Mouse (Mus musculus) CH12.LX (cell line): ENCODE results near the gene Mknk2. TPM values are rescaled to one million over a fixed set of nuclear protein-coding genes. Genes with fewer than 3 reads are reported as not detected.

Experiments
- DNase-seq: peaks from one replicate; pipeline ENCODE4 v3.0.0-alpha.2; 2013; ENCODE audit errors: extremely low read depth
- H3K27ac ChIP-seq: 2 replicates; pipeline ENCODE4 v1.5.1; 2012; ENCODE audit warnings: low read depth, mild to moderate bottlenecking, control low read depth, moderate library complexity; ENCODE audit not compliant: insufficient read depth
- H3K27me3 ChIP-seq: replicated peaks from 2 replicates; pipeline ENCODE3; 2012; ENCODE audit warnings: inconsistent platforms
- H3K36me3 ChIP-seq, 2 experiments: replicated peaks in 1 of 2; 2 replicates each; pipeline versions ENCODE3 to v1.6.1; 2012; ENCODE audit warnings: inconsistent platforms in 1 of 2, low read length in 1 of 2, mild to moderate bottlenecking in 1 of 2, mixed read lengths in 1 of 2, moderate library complexity in 1 of 2; ENCODE audit not compliant: control insufficient read depth in 1 of 2, insufficient read depth in 1 of 2
- H3K4me1 ChIP-seq, 2 experiments: 2 replicates each; pipeline ENCODE4 v1.6.1; 2012; ENCODE audit warnings: inconsistent platforms in 1 of 2, moderate library complexity in 1 of 2; ENCODE audit not compliant: insufficient read depth in 2 of 2, control insufficient read depth in 1 of 2
- H3K4me2 ChIP-seq: 2 replicates; pipeline ENCODE4 v1.6.1; 2012; ENCODE audit warnings: low read depth, mild to moderate bottlenecking, control low read depth; ENCODE audit not compliant: poor library complexity, insufficient read depth, severe bottlenecking
- H3K4me3 ChIP-seq, 3 experiments: fragments of 150-350 bp in 1 of 3; sonication (generic) in 1 of 3; replicated peaks in 1 of 3; 2 replicates each; pipeline versions ENCODE3 to v1.5.1; 2011 to 2012; ENCODE audit warnings: low read depth in 2 of 3, low read length in 2 of 3, mild to moderate bottlenecking in 2 of 3, moderate library complexity in 2 of 3, control low read depth in 1 of 3, improper control_type of control experiment in 1 of 3, inconsistent platforms in 1 of 3, mixed read lengths in 1 of 3; ENCODE audit not compliant: poor library complexity in 1 of 3
- H3K79me2 ChIP-seq: replicated peaks from 2 replicates; pipeline ENCODE4 v1.6.1; 2012; ENCODE audit warnings: mild to moderate bottlenecking, moderate library complexity; ENCODE audit not compliant: control insufficient read depth, poor library complexity, insufficient read depth, severe bottlenecking; ENCODE audit errors: extremely low read depth
- H3K9ac ChIP-seq: 2 replicates; pipeline ENCODE4 v1.6.1; 2012; ENCODE audit warnings: low read depth, mild to moderate bottlenecking, control low read depth, moderate library complexity; ENCODE audit not compliant: insufficient read depth
- H3K9me3 ChIP-seq: replicated peaks from 2 replicates; pipeline ENCODE3; 2012; ENCODE audit warnings: low read length, inconsistent platforms, mixed read lengths
- CHD2 ChIP-seq: IDR thresholded peaks from 2 replicates; pipeline ENCODE4 v1.6.1; 2011; ENCODE audit warnings: low read length, improper control_type of control experiment
- ELF1 ChIP-seq: IDR thresholded peaks from 2 replicates; pipeline ENCODE4 v1.6.1; 2014; ENCODE audit warnings: low read depth, mild to moderate bottlenecking, inconsistent platforms, low read length, improper control_type of control experiment
- EP300 ChIP-seq: IDR thresholded peaks from 2 replicates; pipeline ENCODE4 v1.6.1; 2011; ENCODE audit warnings: low read length, improper control_type of control experiment
- IRF4 ChIP-seq: IDR thresholded peaks from 2 replicates; pipeline ENCODE4 v1.6.1; 2014; ENCODE audit warnings: low read depth, mild to moderate bottlenecking, inconsistent platforms, low read length, improper control_type of control experiment
- MAFK ChIP-seq: IDR thresholded peaks from 2 replicates; pipeline ENCODE4 v1.6.1; 2011; ENCODE audit warnings: low read length, improper control_type of control experiment; ENCODE audit not compliant: insufficient replicate concordance
- MAX ChIP-seq: IDR thresholded peaks from 2 replicates; pipeline ENCODE4 v1.6.1; 2011; ENCODE audit warnings: low read length, improper control_type of control experiment
- NELFE ChIP-seq: IDR thresholded peaks from 2 replicates; pipeline ENCODE4 v1.6.1; 2011; ENCODE audit warnings: low read depth, low read length, improper control_type of control experiment
- NRF1 ChIP-seq: IDR thresholded peaks from 2 replicates; pipeline ENCODE4 v1.6.1; 2014; ENCODE audit warnings: low read depth, mild to moderate bottlenecking, inconsistent platforms, low read length, improper control_type of control experiment, moderate library complexity
- RCOR1 ChIP-seq: conservative IDR thresholded peaks from 2 replicates; pipeline ENCODE4 v1.6.1; 2012; ENCODE audit warnings: low read depth, mild to moderate bottlenecking, inconsistent platforms, low read length, improper control_type of control experiment
- SIN3A ChIP-seq: IDR thresholded peaks from 2 replicates; pipeline ENCODE4 v1.6.1; 2012; ENCODE audit warnings: low read length, improper control_type of control experiment, inconsistent platforms
- SMC3 ChIP-seq: IDR thresholded peaks from 2 replicates; pipeline ENCODE4 v1.6.1; 2011; ENCODE audit warnings: low read depth, low read length, improper control_type of control experiment
- TCF12 ChIP-seq: IDR thresholded peaks from 2 replicates; pipeline ENCODE4 v1.6.1; 2014; ENCODE audit warnings: low read depth, mild to moderate bottlenecking, inconsistent platforms, low read length, improper control_type of control experiment
- UBTF ChIP-seq: IDR thresholded peaks from 2 replicates; pipeline ENCODE4 v1.6.1; 2012; ENCODE audit warnings: low read depth, mild to moderate bottlenecking, inconsistent platforms, low read length, improper control_type of control experiment, moderate library complexity
- USF1 ChIP-seq: IDR thresholded peaks from 2 replicates; pipeline ENCODE4 v1.6.1; 2014; ENCODE audit warnings: low read depth, mild to moderate bottlenecking, inconsistent platforms, low read length, improper control_type of control experiment
- ZC3H11A ChIP-seq: IDR thresholded peaks from 2 replicates; pipeline ENCODE4 v1.6.1; 2012; ENCODE audit warnings: low read depth, mild to moderate bottlenecking, inconsistent platforms, low read length, improper control_type of control experiment
- dilution Hi-C: fragments of 300-500 bp; cut with MboI; formaldehyde crosslinking; loops from 2 replicates; pipeline ENCODE4 v1.14.3; 2020; ENCODE audit warnings: low sequenced_read_pairs; ENCODE audit not compliant: extremely low pct_unique_long_range_greater_than_20kb, extremely low pct_ligation_motif_present
- in situ Hi-C: fragments of 300-500 bp; cut with MboI; formaldehyde crosslinking; loops from 3 replicates; pipeline ENCODE4 v1.14.3; 2019; ENCODE audit warnings: low sequenced_read_pairs, low pct_ligation_motif_present, low pct_unique_long_range_greater_than_20kb, mixed read lengths
- polyA plus RNA-seq: library from polyadenylated mRNA; unstranded; fragments of >175 nt; gene quantifications from 2 replicates; pipeline ENCODE4 v1.2.1, GENCODE M21; 2012; ENCODE audit warnings: low read depth; ENCODE audit not compliant: insufficient read length
- total RNA-seq, 2 experiments: library from RNA; depleted of rRNA; stranded (reverse); fragments of 300-350 nt in 1 of 2; fragments of >200 nt in 1 of 2; gene quantifications; 2 replicates each; pipeline ENCODE4 v1.2.3; 2012 to 2014

The Mknk2 gene
- total and polyA plus RNA-seq, 3 experiments = 91.5 to 199 (median 138) TPM

DNA sequence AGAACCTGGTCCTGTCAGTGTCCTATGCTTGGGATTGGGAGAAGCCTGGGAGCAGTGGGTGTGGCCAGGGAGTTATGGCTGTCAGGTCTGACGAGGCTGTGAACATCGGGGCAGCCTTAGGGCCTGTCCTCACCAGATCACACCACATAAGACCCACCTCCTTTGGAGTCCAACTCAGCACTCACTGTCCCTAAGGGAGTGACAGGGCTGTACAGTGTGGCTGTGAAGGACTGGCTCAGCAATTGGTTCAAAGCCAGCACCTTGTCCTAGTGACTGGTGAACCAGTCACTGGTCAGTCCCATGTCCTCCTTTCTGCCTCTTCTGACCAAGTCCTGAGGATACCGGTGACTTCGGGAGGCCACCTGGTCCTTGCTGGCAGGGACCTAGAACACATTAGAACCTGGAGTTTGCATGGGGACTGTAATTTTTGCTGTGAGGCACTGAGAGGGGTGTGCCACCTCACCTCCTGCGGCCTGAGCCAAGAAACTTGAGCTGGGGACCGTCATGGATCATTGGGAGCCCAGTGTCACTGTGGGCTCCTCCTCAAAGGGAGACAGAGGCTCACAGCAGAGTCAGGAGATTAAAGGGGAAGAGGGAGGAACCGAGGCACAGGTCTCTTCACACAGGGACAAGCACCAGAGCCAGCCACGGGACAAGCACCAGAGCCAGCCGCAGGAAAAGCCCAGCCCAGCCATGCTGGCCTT lies 1.8 kb upstream of the Mknk2 start:
- H3K4me3 ChIP-seq = no peak overlapping the region
- no peak for DNase-seq
- H3K9me3 ChIP-seq = no peaks in the 10 kb centered on the region
- H3K4me1 ChIP-seq = peaks cover 20 to 69% of the 10 kb centered on the region in 2 experiments
- peak overlapping the region; percentile 59 for H3K27ac ChIP-seq
- no peak for TF ChIP-seq ELF1
- no peak for TF ChIP-seq ZC3H11A
- in situ Hi-C loops (loop anchor here (5.0 to 25.0 kb wide), 2 partner anchors 67 to 242 kb away; partner anchors contain the start of gene Tcf3), dilution Hi-C loops (no loop called here)
- H3K36me3 ChIP-seq = peaks cover 0 to 20% of the 10 kb centered on the region in 2 experiments
- H3K79me2 ChIP-seq = peaks cover 13% of the 10 kb centered on the region
- H3K9ac ChIP-seq = no peak overlapping the region
- H3K4me2 ChIP-seq = no peak overlapping the region
- H3K27me3 ChIP-seq = no peaks in the 10 kb centered on the region

DNA sequence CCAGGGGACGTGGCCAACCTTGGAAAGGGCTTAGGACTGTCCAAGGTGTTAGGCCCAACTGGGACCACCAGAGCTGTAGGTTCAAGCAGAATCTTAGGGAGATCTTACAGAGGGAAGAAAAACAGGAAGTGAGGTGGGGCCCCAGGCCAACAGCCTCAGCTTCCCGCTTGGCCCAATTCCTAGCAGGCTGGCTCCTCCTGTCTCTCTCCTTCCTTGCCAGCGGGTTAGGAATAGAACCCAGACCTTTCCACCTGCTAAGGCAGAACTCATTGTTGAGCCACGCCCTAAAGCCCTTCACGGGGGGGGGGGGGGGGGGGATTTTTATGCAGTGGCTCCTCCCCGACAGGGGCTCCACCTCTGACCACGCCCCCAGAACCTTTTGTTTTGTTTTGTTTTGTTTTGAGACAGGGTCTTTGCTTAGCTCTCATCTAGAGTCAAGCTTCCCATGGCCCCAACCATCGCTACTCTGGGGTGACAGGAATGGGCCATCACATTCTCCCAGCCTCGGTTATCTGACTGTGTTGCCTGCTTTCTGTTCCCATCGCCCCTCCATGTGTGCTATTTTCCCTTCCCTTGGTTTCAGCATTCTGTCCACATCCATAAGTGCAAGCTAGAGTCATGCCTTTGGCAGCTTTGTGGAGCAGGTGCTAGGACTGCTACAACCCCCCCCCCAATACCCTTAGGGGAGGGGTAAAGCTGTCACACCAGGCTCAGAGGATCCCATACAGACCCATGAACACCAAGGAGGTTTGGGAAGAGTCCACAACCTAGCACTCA lies 877 bp upstream of the Mknk2 start:
- peak overlapping the region; percentile 93 for H3K9ac ChIP-seq
- dilution Hi-C loops (no loop called here), in situ Hi-C loops (loop anchor here (25.0 kb wide), 1 partner anchor 241 kb away; the partner anchor contains the start of gene Tcf3)
- peaks cover 26 to 71% of the 10 kb centered on the region in 2 experiments for H3K4me1 ChIP-seq
- H3K79me2 ChIP-seq = peaks cover 22% of the 10 kb centered on the region
- TF ChIP-seq EP300 (no peak), ELF1 (no peak), USF1 (no peak), TCF12 (no peak), CHD2 (no peak), RCOR1 (no peak), IRF4 (no peak), MAX (no peak), SIN3A (no peak), NRF1 (no peak), NELFE (no peak), UBTF (no peak), SMC3 (no peak), MAFK (no peak)
- H3K9me3 ChIP-seq = no peaks in the 10 kb centered on the region
- DNase-seq = no peak
- H3K4me3 ChIP-seq = peak overlapping the region; percentile 72 to 95 (median 75)
- H3K36me3 ChIP-seq = peaks cover 2 to 21% of the 10 kb centered on the region in 2 experiments
- H3K27me3 ChIP-seq = no peaks in the 10 kb centered on the region
- peak overlapping the region; percentile 77 for H3K4me2 ChIP-seq
- peak overlapping the region; percentile 98 for H3K27ac ChIP-seq
